Mouse (Mus musculus): Measurements from ENCODE around the gene Itln1.
"Not testable (repeated sequence)": the region's sequence is repeated elsewhere in the genome, so short reads cannot be mapped to it uniquely, and the experiment has no call there.

GRCm38 (mm10) chr1:171471941-171472340 is 63.2 kb downstream of the Itln1 start:
- TF ChIP-seq CTCF, EP300 (IDR thresholded peaks at IDR 0.05; ENCODE audit: low read depth): not testable (repeated sequence)
